ENCODE assay signal across 8 mouse cellular contexts in the genomic region with DNA sequence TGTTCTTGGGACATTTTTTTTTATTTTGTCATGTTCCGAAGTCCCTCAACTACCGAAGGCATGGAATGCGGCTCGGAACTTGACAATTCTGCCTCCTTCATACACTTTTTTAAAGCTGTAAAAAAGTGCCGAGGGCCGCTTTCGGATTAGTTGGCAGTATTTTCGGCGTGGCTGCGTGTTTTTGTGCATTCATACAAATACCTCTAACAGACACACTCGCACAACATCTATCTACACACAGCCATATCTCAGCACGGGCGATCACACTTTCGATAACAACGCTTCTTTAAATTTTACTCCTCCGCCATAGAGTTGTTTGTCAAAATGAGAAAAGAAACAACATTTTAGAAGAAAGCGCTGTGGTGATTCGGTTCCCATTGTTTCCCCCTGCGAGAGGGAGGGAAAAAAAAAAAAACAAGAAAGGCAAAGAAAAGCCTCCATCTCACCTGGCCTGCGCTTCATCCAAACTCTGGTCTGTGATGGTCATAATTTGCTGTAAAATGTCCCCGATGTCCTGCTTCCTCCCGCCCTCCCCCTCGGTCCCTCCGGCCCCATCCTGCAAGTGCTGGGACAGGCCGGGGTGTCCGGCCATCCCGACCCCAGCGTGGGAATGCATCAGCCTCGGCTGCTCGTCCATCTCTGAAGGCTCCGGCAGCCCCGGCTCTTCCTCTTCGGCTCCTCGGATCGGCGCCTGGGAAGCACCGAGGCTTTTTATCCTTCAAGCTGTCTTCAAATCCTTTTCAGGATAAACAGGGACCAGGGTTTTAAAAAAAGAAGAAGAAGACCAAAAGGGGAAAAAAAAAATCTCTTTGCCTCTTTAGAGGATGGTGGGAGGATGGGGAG. TPM values are rescaled to one million over a fixed set of nuclear protein-coding genes. Genes with fewer than 3 reads are reported as not detected.
DNase-seq lines count a peak whose midpoint lies in the region; ATAC-seq and TF ChIP-seq lines count a peak whose summit lies in the region.

No protein-coding gene starts in this region.

- WGBS in embryonic facial prominence, embryonic 13.5 days: under 1% methylated on average over 37 of the region's 37 CpGs
- under 1% methylated on average over 37 of the region's 37 CpGs for WGBS in limb, embryonic 14.5 days
- under 1% methylated on average over 37 of the region's 37 CpGs for WGBS in midbrain, embryonic 16.5 days

- peak overlapping the region; percentile 99 for H3K27ac ChIP-seq in embryonic facial prominence, embryonic 13.5 days
- peak overlapping the region; percentile 97 for H3K27ac ChIP-seq in limb, embryonic 14.5 days (replicated peaks; ENCODE audit: low read depth, low read length)
- peak overlapping the region; percentile 99 for H3K27ac ChIP-seq in midbrain, embryonic 16.5 days (ENCODE audit: low read length)

- peak; percentile 62 to 87 for DNase-seq in adrenal gland, adult (ENCODE audit: inconsistent age in 2 of 2, low spot score in 1 of 2)
- no peak for DNase-seq in adrenal gland, adult 8-10 months
- DNase-seq in adrenal gland, postnatal 10 days: peak; percentile 55
- peak; percentile 57 to 62 for DNase-seq in heart, postnatal 10 days
- DNase-seq in limb, embryonic 14.5 days (ENCODE audit: low spot score): no peak

- no peak for TF ChIP-seq POLR2A in limb, embryonic 14.5 days (IDR thresholded peaks at IDR 0.05; ENCODE audit: borderline replicate concordance, extremely low read depth, insufficient read depth, insufficient read length)

- no peaks in the 10 kb centered on the region for H3K9me3 ChIP-seq in embryonic facial prominence, embryonic 13.5 days
- H3K9me3 ChIP-seq in limb, embryonic 14.5 days (ENCODE audit: control insufficient read depth, low read length): no peaks in the 10 kb centered on the region
- H3K9me3 ChIP-seq in midbrain, embryonic 16.5 days (replicated peaks; ENCODE audit: control insufficient read depth, low read length, poor library complexity, severe bottlenecking): no peaks in the 10 kb centered on the region

- peaks cover 25% of the 10 kb centered on the region for H3K4me1 ChIP-seq in embryonic facial prominence, embryonic 13.5 days
- peaks cover 14% of the 10 kb centered on the region; the same call in 1 of the 2 replicates for H3K4me1 ChIP-seq in limb, embryonic 14.5 days (ENCODE audit: control insufficient read depth, insufficient read depth, low read length)
- H3K4me1 ChIP-seq in midbrain, embryonic 16.5 days (ENCODE audit: control insufficient read depth, insufficient read depth, low read length): no peaks in the 10 kb centered on the region

- intact Hi-C loops in heart, postnatal 10 days (cut with DNase I): loop anchor here (1.0 to 5.0 kb wide), 3 partner anchors 39 to 219 kb away; no protein-coding TSS in a partner anchor

- H3K36me3 ChIP-seq in embryonic facial prominence, embryonic 13.5 days: no peaks in the 10 kb centered on the region
- H3K36me3 ChIP-seq in limb, embryonic 14.5 days (ENCODE audit: control insufficient read depth, insufficient read depth, low read length): no peaks in the 10 kb centered on the region
- no peaks in the 10 kb centered on the region for H3K36me3 ChIP-seq in midbrain, embryonic 16.5 days (ENCODE audit: control insufficient read depth, insufficient read depth, low read length)

- H3K9ac ChIP-seq in embryonic facial prominence, embryonic 13.5 days: peak overlapping the region; percentile 94
- peak overlapping the region; percentile 90 for H3K9ac ChIP-seq in limb, embryonic 14.5 days (ENCODE audit: low read depth, low read length, severe bottlenecking)
- peak overlapping the region; percentile 98 for H3K9ac ChIP-seq in midbrain, embryonic 16.5 days (ENCODE audit: low read depth, low read length)

- H3K4me2 ChIP-seq in embryonic facial prominence, embryonic 13.5 days: peak overlapping the region; percentile 65
- H3K4me2 ChIP-seq in limb, embryonic 14.5 days (replicated peaks; ENCODE audit: low read depth, low read length, severe bottlenecking): peak overlapping the region; percentile 63
- H3K4me2 ChIP-seq in midbrain, embryonic 16.5 days (ENCODE audit: low read length): peak overlapping the region; percentile 49

- H3K27me3 ChIP-seq in embryonic facial prominence, embryonic 13.5 days: no peaks in the 10 kb centered on the region
- H3K27me3 ChIP-seq in limb, embryonic 14.5 days (ENCODE audit: control insufficient read depth, insufficient read depth, low read length): 0 out of 2 replicates have a peak, but pooled peaks cover 3% of the 10 kb centered on the region
- H3K27me3 ChIP-seq in midbrain, embryonic 16.5 days (ENCODE audit: control insufficient read depth, insufficient read depth, low read depth, low read length): no peaks in the 10 kb centered on the region

- H3K4me3 ChIP-seq in embryonic facial prominence, embryonic 13.5 days: peak overlapping the region; percentile 64
- peak overlapping the region; percentile 78 for H3K4me3 ChIP-seq in limb, embryonic 14.5 days (replicated peaks; ENCODE audit: low read length)
- H3K4me3 ChIP-seq in midbrain, embryonic 16.5 days (ENCODE audit: low read depth, low read length): peak overlapping the region; percentile 96

- ATAC-seq in embryonic facial prominence, embryonic 13.5 days (ENCODE audit: insufficient number of reproducible peaks, insufficient read depth, low FRiP score, low TSS enrichment, low read depth): no peak
- ATAC-seq in limb, embryonic 14.5 days (ENCODE audit: low FRiP score, low read depth): no peak
- no peak for ATAC-seq in midbrain, embryonic 16.5 days
- no peak for ATAC-seq in CD4-positive, CD25-positive, alpha-beta regulatory T cell, adult 4 months

RNA-seq across cellular contexts. Expression of a gene that starts 1.0 kb away (rescaled TPM):
- 100 to 1,000 TPM; 152 to 211 (median 192) TPM for total RNA-seq in adrenal gland, adult 8-10 months (2022)
- 100 to 1,000 TPM; 117 to 131 TPM for total RNA-seq in adrenal gland, postnatal 10 days (2021)
- polyA plus RNA-seq in embryonic facial prominence, embryonic 13.5 days (2015; fragmentation: Nextera tagmentation; extraction: Ambion mirVana): 47.7 and 49.9 TPM in 2 replicates
- total RNA-seq in heart, postnatal 10 days (2021): 10 to 100 TPM; 67.4 to 78.3 TPM
- polyA plus RNA-seq in limb, embryonic 14.5 days (2012; rRNA removed): 48.2 and 59.9 TPM in 2 replicates
- polyA plus RNA-seq in limb, embryonic 14.5 days (2014; fragmentation: Nextera tagmentation; extraction: Ambion mirVana): 26.5 and 32.1 TPM in 2 replicates
- 71.8 and 77.8 TPM in 2 replicates for polyA plus RNA-seq in midbrain, embryonic 16.5 days (2015; fragmentation: Nextera tagmentation; extraction: Ambion mirVana)
- polyA plus RNA-seq in CD4-positive, CD25-positive, alpha-beta regulatory T cell, adult 4 months (2017; shearing (Covaris generic)): under 1 TPM; 0.11 to 0.27 TPM

Comparison
In these comparisons a context has a peak if more than half of its experiments do, and no peak if none do; other contexts are left out.
1. DNase-seq: peak in adrenal gland, adult (2 of 2), adrenal gland, postnatal 10 days (single experiment) and heart, postnatal 10 days (2 of 2); none in adrenal gland, adult 8-10 months (single experiment) and limb, embryonic 14.5 days (single experiment).
2. RNA of a gene that starts 1.0 kb away (polyA plus RNA-seq): 71.8 to 77.8 TPM in midbrain, embryonic 16.5 days, 26.5 to 59.9 TPM in limb, embryonic 14.5 days and 47.7 to 49.9 TPM in embryonic facial prominence, embryonic 13.5 days; 0.11 to 0.27 TPM in CD4-positive, CD25-positive, alpha-beta regulatory T cell, adult 4 months; every median in the first group is over 10 times any median in the second.
3. Peak in every context shown above with its lines, with median percentiles within 50 percentile points of each other: H3K27ac ChIP-seq, H3K4me2 ChIP-seq, H3K4me3 ChIP-seq and H3K9ac ChIP-seq.